Mouse (Mus musculus) CD8-positive naive resting alpha-beta T cell, adult 57 days (primary cell): ENCODE measurements around the gene Wfdc17. TPM values are rescaled to one million over a fixed set of nuclear protein-coding genes. Genes with fewer than 3 reads are reported as not detected.

Experiments
- total RNA-seq: library from RNA; stranded (reverse); gene quantifications from one replicate; pipeline ENCODE4 v1.2.4, GENCODE M21; 2023

The Wfdc17 gene
- not detected for total RNA-seq

DNA sequence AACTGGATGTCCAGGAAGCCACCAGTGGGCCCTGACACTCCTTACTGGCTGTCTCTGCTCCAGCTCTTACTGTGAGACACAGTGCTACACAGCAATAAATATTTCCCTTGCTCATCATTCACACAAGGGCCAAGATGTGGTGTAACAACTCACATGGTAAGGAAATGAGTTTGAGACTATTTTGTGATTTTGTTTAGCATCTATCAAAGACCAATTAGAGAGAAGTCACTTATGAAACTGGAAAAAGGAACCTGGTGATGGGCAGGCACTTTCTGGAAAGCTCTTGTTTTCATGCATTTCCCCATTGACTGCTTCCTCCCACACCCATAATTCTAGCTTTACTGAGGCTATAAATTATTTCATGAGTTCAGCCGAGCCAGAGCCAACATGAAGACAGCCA, at the start of gene Wfdc17:
TSS of gene Wfdc17 (plus strand) at position 287 of the 400 bp plus-strand sequence.

DNA sequence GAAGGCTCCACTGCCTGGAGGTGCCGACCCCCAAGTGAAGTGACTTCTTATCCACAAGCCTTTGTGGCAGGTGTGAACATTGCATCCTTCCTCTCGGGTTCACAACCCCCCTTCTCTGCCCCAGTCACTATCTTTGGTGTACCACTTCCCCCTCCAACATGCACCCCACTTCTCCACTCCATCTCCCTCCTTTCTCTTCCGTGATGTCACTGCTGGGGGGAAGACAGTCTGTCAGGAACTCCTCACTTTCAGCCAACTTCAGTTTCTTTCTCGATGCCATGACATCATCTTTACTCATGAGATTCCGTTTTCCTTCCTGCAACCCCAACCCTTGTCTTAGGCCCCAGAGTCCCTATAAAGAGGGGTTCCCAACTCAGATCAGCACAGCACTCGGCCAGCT, 41.6 kb upstream of the Wfdc17 start, which contains the start of gene Ccl4:
TSS of gene Ccl4 (plus strand) at position 381 of the 400 bp plus-strand sequence.

GRCm38 (mm10) chr11:83708715-83709114, 4.9 kb downstream of the Wfdc17 start, which contains the start of gene Wfdc18:
Gene Wfdc18, plus strand, starts transcription at chr11:83709015.

GRCm38 (mm10) chr11:83746681-83747080, 42.9 kb downstream of the Wfdc17 start, which contains the start of gene Wfdc21:
Gene Wfdc21, plus strand, starts transcription at chr11:83746940.

GRCm38 (mm10) chr11:83753581-83754181, 49.9 kb downstream of the Wfdc17 start, which contains the start of gene Heatr6:
Gene Heatr6, plus strand, starts transcription at chr11:83753696.

Other genes with a start within 250 kb of the Wfdc17 start
- gene Mmp28, start 240.9 kb upstream of the Wfdc17 start, total RNA-seq, result not detected
- gene Taf15, start 230.9 kb upstream of the Wfdc17 start, total RNA-seq, result 145 TPM
- not detected for gene Heatr9, start 181.8 kb upstream of the Wfdc17 start, total RNA-seq
- gene Ccl5, start 173.5 kb upstream of the Wfdc17 start, total RNA-seq, result 19.3 TPM
- gene Ccl9, start 125.4 kb upstream of the Wfdc17 start, total RNA-seq, result 0.49 TPM
- 4.1 TPM for gene Ccl6, start 110.9 kb upstream of the Wfdc17 start, total RNA-seq
- not detected for gene Rpl9-ps1, start 58.4 kb upstream of the Wfdc17 start, total RNA-seq
- 7.2 TPM for gene Ccl3, start 54.6 kb upstream of the Wfdc17 start, total RNA-seq
- gene Ccl4, start 41.4 kb upstream of the Wfdc17 start, total RNA-seq, result 7.4 TPM
- not detected for gene Wfdc18, start 5.0 kb downstream of the Wfdc17 start, total RNA-seq
- not detected for gene Wfdc21, start 42.9 kb downstream of the Wfdc17 start, total RNA-seq
- gene Heatr6, start 49.7 kb downstream of the Wfdc17 start, total RNA-seq, result 36.4 TPM
- not detected for gene Hnf1b, start 146.1 kb downstream of the Wfdc17 start, total RNA-seq
- gene Ddx52, start 238.1 kb downstream of the Wfdc17 start, total RNA-seq, result 38.1 TPM